Mouse (Mus musculus) small intestine, adult 2 months (tissue): ENCODE measurements around the gene 1110017D15Rik. TPM values are rescaled to one million over a fixed set of nuclear protein-coding genes. Genes with fewer than 3 reads are reported as not detected.

Experiments used
- H3K27ac ChIP-seq: fragments of 200-500 bp; 2 replicates; pipeline ENCODE4 v1.5.1; 2012; ENCODE audit warnings: low read depth, low read length, control low read depth, inconsistent platforms; ENCODE audit not compliant: insufficient read depth
- H3K27me3 ChIP-seq: fragments of 200-500 bp; 2 replicates; pipeline ENCODE4 v1.6.1; 2012; ENCODE audit warnings: mild to moderate bottlenecking, moderate library complexity, low read length, inconsistent platforms; ENCODE audit not compliant: control insufficient read depth, insufficient read depth
- H3K36me3 ChIP-seq: fragments of 200-500 bp; 2 replicates; pipeline ENCODE4 v1.6.1; 2012; ENCODE audit warnings: mild to moderate bottlenecking, low read length, control low read depth, inconsistent platforms; ENCODE audit not compliant: control insufficient read depth, insufficient read depth
- H3K4me1 ChIP-seq: fragments of 200-500 bp; 2 replicates; pipeline ENCODE4 v1.6.1; 2012; ENCODE audit warnings: low read length, inconsistent platforms, mixed read lengths; ENCODE audit not compliant: control insufficient read depth, insufficient read depth, insufficient read length
- H3K4me3 ChIP-seq: fragments of 200-500 bp; 2 replicates; pipeline ENCODE4 v1.5.1; 2012; ENCODE audit warnings: low read depth, mild to moderate bottlenecking, control low read depth, inconsistent platforms, low read length, moderate library complexity
- CTCF ChIP-seq: fragments of 200-500 bp; IDR thresholded peaks from 2 replicates; pipeline ENCODE4 v1.5.1; 2012; ENCODE audit warnings: low read depth, mild to moderate bottlenecking, control low read depth, inconsistent platforms, low read length, moderate library complexity, mixed read lengths; ENCODE audit not compliant: insufficient replicate concordance, insufficient read length; ENCODE audit errors: extremely low read depth
- POLR2A ChIP-seq: fragments of 200-500 bp; IDR thresholded peaks from 2 replicates; pipeline ENCODE4 v1.6.1; 2012; ENCODE audit warnings: low read depth, mild to moderate bottlenecking, control low read depth, inconsistent platforms, low read length, moderate library complexity
- WGBS: fragments of 180-500 bp; shearing (Covaris S2); methylation state at CpG from one replicate; pipeline ENCODE4 v1.1.7; 2018; 5-methylcytosine and 5-hydroxymethylcytosine counted together
- polyA plus RNA-seq: library from polyadenylated mRNA; depleted of rRNA; stranded (reverse); fragments of >200 nt; gene quantifications from 2 replicates; pipeline ENCODE4 v1.2.3, GENCODE M21; 2012

Gene 1110017D15Rik
- polyA plus RNA-seq, 1 experiment = 0.37 TPM

- no peak overlapping the region for H3K27ac ChIP-seq
- TF ChIP-seq CTCF = no peak
- TF ChIP-seq POLR2A = no peak
- no peak overlapping the region for H3K4me3 ChIP-seq
- WGBS = 44% methylated on average over 6 of the region's 6 CpGs
- H3K27me3 ChIP-seq = no peaks in the 10 kb centered on the region
- peaks cover 7% of the 10 kb centered on the region for H3K36me3 ChIP-seq
- H3K4me1 ChIP-seq = no peaks in the 10 kb centered on the region
Measured at GRCm38 (mm10) chr4:41481601-41482017, 35.5 kb downstream of the 1110017D15Rik start.

DNA sequence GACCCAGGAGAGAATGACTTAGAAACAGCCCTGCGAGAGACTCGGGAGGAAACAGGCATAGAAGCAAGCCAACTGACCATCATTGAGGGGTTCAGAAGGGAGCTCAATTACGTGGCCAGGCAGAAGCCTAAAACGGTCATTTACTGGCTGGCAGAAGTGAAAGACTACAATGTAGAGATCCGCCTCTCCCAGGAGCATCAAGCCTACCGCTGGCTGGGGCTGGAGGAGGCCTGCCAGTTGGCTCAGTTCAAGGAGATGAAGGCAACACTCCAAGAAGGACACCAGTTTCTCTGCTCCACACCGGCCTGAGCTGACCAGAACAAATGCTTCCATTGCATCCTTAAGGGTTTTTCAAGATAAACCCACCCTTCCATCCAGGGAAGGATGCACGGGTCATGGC, 36.9 kb downstream of the 1110017D15Rik start:
- no peak for TF ChIP-seq POLR2A
- TF ChIP-seq CTCF = no peak
- H3K4me3 ChIP-seq = no peak overlapping the region
- H3K36me3 ChIP-seq = peaks cover 7% of the 10 kb centered on the region
- no peaks in the 10 kb centered on the region for H3K27me3 ChIP-seq
- no peaks in the 10 kb centered on the region for H3K4me1 ChIP-seq
- H3K27ac ChIP-seq = no peak overlapping the region
- WGBS = 84% methylated on average over 8 of the region's 8 CpGs

DNA sequence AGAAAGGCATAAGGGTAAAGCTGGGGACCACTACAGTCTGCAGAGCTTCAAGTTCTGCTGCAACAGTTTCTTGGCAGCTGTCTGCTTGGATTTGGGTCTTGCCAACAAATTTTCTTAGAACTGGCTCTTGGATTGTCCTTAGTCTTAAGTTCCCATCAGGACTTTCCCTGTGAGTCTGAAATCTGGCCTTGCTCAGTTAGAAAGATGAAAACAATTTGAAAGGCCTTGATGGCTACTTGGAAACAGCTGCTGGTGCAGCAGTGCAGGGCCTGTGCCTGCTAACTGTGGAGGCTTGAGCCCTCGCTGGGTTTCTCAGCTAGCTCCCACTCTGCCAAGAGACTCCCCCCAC, 37.7 kb downstream of the 1110017D15Rik start:
- Histone ChIP-seq H3K4me1 (no peaks in the 10 kb centered on the region), H3K27ac (no peak overlapping the region), H3K27me3 (no peaks in the 10 kb centered on the region), H3K36me3 (peaks cover 7% of the 10 kb centered on the region), H3K4me3 (no peak overlapping the region)
- TF ChIP-seq CTCF (no peak), POLR2A (no peak)
- 75% methylated on average over 1 of the region's 1 CpGs for WGBS

DNA sequence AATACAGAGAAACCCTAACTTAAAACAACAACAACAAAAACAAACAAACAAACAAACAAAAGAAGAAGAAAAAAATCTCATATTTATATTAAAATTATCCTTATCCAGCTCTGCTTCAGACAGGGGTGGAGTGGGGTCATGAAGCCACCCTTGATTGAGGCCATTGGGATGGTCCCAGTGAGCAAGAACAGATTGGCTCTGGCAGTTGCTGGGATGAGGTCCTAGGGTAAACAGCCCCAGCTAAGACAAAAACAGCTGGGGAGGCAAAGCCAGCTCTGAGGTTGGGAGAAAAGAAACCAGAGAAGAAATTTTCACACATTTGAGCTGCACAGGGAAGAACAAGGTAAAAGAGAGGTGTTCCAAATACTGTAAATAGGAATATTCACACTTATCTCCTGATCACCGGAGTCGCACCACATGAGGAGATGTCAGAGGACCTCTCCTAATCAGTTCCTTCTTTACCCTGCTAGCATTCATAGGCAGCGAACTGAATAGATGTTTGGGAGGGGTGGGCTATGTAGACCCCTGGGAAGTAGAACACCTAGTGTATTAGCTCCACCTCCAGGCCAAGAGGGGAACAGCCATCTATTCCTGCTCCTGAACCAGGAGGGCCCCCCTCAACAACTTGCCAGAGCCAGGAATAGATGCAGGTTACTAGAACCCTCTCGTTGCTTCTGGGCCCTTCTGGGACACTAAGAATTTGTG, 38.2 kb downstream of the 1110017D15Rik start:
- Histone ChIP-seq H3K27me3 (no peaks in the 10 kb centered on the region), H3K4me3 (no peak overlapping the region), H3K4me1 (no peaks in the 10 kb centered on the region), H3K27ac (no peak overlapping the region), H3K36me3 (peaks cover 7% of the 10 kb centered on the region)
- 82% methylated on average over 4 of the region's 4 CpGs for WGBS
- TF ChIP-seq CTCF = no peak
- TF ChIP-seq POLR2A = no peak

DNA sequence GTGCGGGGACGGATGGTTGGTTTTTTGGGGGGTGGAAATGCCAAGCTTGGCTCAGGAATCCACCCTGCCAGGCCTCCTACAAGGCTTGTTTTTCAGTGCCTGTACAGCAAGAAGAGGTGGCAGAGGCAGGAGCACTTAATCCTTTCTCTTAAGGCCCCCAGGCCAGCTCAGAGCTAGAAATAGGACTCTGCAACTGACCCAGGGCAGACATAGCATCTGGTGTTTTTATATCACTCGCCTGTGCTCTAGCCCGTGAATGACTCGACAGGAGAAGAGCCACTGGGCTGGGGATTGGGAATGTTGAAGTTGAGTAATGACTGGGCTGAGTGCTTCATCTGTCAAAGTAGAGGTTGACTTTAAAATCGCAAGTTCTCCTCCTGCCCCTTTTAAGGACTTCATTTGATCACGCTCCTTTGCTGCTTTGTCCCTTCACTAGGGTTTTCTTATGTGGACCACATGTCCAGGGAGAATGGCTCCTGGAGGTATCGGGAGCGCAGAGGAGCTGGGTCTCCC, 39.4 kb downstream of the 1110017D15Rik start:
- TF ChIP-seq CTCF (no peak), POLR2A (no peak)
- Histone ChIP-seq H3K4me3 (no peak overlapping the region), H3K27ac (no peak overlapping the region), H3K27me3 (no peaks in the 10 kb centered on the region), H3K36me3 (peaks cover 7% of the 10 kb centered on the region), H3K4me1 (no peaks in the 10 kb centered on the region)
- WGBS = 93% methylated on average over 9 of the region's 9 CpGs

DNA sequence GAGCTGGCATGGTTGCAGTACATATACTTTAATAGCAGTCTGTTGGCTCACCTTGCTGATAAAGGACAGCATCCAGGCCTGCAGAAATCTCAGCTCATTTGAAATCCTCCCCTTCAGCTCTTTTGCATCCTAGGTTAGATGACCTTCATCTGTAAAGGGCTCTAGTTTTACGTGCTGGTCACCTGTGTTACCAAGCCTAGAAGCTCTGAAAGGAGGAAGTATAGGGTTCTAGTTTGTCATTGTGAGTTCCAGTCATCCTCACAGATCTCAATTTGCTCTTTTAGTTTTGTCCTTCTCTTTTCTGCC, 45.8 kb downstream of the 1110017D15Rik start:
- H3K4me1 ChIP-seq = no peaks in the 10 kb centered on the region; the same call in 1 of the 2 replicates
- no peaks in the 10 kb centered on the region for H3K36me3 ChIP-seq
- 83% methylated on average over 1 of the region's 1 CpGs for WGBS
- H3K27me3 ChIP-seq = no peaks in the 10 kb centered on the region
- H3K4me3 ChIP-seq = no peak overlapping the region
- TF ChIP-seq POLR2A = no peak
- TF ChIP-seq CTCF = no peak
- no peak overlapping the region for H3K27ac ChIP-seq

GRCm38 (mm10) chr4:41470684-41471383, 46.3 kb downstream of the 1110017D15Rik start:
- Histone ChIP-seq H3K4me1 (no peaks in the 10 kb centered on the region; the same call in 1 of the 2 replicates), H3K4me3 (no peak overlapping the region), H3K27ac (no peak overlapping the region), H3K27me3 (no peaks in the 10 kb centered on the region), H3K36me3 (no peaks in the 10 kb centered on the region)
- WGBS = 75% methylated on average over 5 of the region's 5 CpGs
- TF ChIP-seq POLR2A = no peak
- no peak for TF ChIP-seq CTCF
